Mouse (Mus musculus): ENCODE data around the gene Nat8f2. TPM values are rescaled to one million over a fixed set of nuclear protein-coding genes. Genes with fewer than 3 reads are reported as not detected.
"Not testable (repeated sequence)": the region's sequence is repeated elsewhere in the genome, so short reads cannot be mapped to it uniquely, and the experiment has no call there.

The Nat8f2 gene
- polyA plus RNA-seq, 1 experiment from 2014 or later: not detected

DNA sequence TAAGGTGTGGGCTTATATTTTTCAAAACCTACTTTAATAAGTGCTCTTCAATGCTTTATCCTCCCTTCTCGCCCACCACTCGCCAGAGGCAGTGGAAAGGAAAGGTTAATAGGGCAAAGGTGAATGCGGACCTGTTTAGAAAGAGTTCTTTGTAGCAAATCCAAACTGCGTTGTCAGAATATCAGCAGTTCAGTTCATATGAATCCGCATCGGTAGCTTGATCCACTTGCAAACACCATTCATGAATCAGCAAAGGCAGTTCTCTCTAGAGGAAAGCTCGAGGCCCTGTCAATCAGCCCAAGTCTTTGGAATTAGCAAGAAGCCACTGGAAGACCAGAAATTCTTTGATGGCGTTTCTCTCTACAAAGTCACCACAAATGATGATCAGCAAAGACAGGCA lies 30.3 kb downstream of the Nat8f2 start:
- H3K9me3 ChIP-seq: no peaks in the 10 kb centered on the region
- 84% methylated on average over 8 of the region's 8 CpGs for WGBS
- no peak overlapping the region for H3K9ac ChIP-seq (replicated peaks)
- no peak overlapping the region for H3K27ac ChIP-seq
- no peak for ATAC-seq (ENCODE audit: insufficient number of reproducible peaks, insufficient read depth, low FRiP score, low TSS enrichment, low read depth)
- H3K27me3 ChIP-seq: no peaks in the 10 kb centered on the region
- no peaks in the 10 kb centered on the region for H3K4me1 ChIP-seq (replicated peaks)
- no peak overlapping the region for H3K4me3 ChIP-seq (replicated peaks)
- H3K4me2 ChIP-seq: no peak overlapping the region
- H3K36me3 ChIP-seq: no peaks in the 10 kb centered on the region

DNA sequence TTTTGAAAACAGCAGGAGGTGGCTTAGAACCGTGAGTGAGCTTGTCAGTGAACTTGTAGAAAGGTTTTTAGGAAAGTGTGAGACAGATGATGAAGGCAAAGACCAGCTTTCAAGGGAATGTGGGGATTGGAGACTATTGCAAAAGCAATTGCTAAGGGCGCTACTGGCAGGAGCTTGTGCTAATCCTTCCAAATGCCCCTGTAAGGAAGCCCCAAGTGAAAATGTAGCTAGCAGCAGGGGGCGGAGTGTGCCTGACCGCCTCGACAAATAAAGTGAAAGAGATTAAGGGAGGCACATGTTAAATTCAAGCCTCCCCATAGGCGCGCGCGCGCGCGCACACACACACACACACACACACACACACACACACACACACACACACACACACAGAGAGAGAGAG lies 31.7 kb downstream of the Nat8f2 start:
- not testable (repeated sequence) for H3K36me3 ChIP-seq; ATAC-seq (ENCODE audit: insufficient number of reproducible peaks, insufficient read depth, low FRiP score, low TSS enrichment, low read depth); H3K9me3 ChIP-seq; H3K4me3 ChIP-seq (replicated peaks); H3K27ac ChIP-seq; H3K4me1 ChIP-seq (replicated peaks); H3K27me3 ChIP-seq; H3K9ac ChIP-seq (replicated peaks)
- H3K4me2 ChIP-seq: peak overlapping the region; percentile 27; the same call in 1 of the 2 replicates
- WGBS: 32% methylated on average over 12 of the region's 12 CpGs

DNA sequence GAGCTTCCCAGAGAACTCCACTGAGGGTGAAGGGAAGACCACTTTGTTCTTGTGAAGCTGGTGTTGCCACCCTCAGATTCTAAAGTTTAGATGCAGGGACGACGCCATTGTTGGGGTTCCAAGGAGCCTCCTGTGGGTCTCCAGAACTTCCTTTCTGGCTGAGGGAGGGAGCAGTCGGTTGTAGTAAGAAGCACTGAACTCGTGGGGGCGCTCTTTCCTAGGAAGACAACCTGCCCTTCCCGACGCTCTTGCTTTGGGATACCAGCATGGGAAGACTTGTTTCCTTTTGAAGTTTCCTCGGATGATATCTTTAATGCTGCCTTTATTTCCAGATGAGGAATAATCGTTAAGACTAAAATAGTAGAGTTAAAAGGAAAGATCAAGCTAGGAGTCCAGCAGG lies 32.1 kb downstream of the Nat8f2 start:
- H3K4me2 ChIP-seq; H3K4me3 ChIP-seq (replicated peaks); H3K4me1 ChIP-seq (replicated peaks); H3K9me3 ChIP-seq; H3K36me3 ChIP-seq; H3K27me3 ChIP-seq; H3K27ac ChIP-seq; H3K9ac ChIP-seq (replicated peaks); ATAC-seq (ENCODE audit: insufficient number of reproducible peaks, insufficient read depth, low FRiP score, low TSS enrichment, low read depth): not testable (repeated sequence)
- WGBS: 24% methylated on average over 9 of the region's 9 CpGs

DNA sequence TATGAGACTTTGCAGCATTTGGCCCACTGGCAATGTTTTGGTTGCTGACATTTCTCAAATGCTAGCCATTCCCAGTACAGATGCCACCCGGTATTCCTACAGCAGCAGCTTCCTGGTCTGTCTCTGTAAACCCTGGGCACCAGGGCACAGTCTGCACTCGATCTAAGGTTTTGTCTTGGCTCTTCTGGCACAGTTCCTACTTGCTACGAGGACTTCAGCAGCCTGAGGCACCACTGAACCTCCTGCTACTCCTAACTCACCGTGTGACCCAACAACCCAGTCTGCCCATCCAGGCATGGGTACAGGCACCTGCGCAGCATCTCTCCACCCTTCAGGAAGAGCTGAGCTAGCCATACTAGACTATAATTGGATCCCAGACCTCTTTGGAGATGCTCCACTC lies 32.9 kb downstream of the Nat8f2 start:
- WGBS: 85% methylated on average over 5 of the region's 5 CpGs
- not testable (repeated sequence) for ATAC-seq (ENCODE audit: insufficient number of reproducible peaks, insufficient read depth, low FRiP score, low TSS enrichment, low read depth); H3K9ac ChIP-seq (replicated peaks); H3K4me1 ChIP-seq (replicated peaks); H3K27ac ChIP-seq; H3K4me3 ChIP-seq (replicated peaks); H3K4me2 ChIP-seq; H3K27me3 ChIP-seq; H3K36me3 ChIP-seq; H3K9me3 ChIP-seq

DNA sequence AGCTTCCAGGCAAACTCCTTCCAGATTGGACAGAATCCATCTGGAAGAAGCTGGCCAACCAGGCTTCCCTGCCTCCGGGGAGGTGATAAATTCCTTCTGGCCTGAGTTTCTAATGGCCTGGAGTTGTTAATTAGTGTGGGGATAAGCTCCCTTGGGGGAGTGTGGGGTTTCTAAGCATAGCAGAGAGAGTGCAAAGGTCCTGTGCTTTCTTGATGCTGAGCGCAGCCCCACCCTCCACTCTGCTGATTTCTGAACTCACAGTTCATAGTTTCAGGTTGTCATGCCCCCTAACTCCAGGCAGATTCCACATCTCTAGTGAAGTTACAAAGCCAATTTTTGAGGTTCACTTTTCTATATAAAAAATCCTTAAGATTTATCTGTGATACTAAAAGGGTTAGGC lies 33.9 kb downstream of the Nat8f2 start:
- H3K36me3 ChIP-seq; H3K4me1 ChIP-seq (replicated peaks); ATAC-seq (ENCODE audit: insufficient number of reproducible peaks, insufficient read depth, low FRiP score, low TSS enrichment, low read depth); H3K9ac ChIP-seq (replicated peaks); H3K4me2 ChIP-seq; H3K27ac ChIP-seq; H3K4me3 ChIP-seq (replicated peaks); H3K9me3 ChIP-seq; H3K27me3 ChIP-seq: not testable (repeated sequence)
- 71% methylated on average over 1 of the region's 2 CpGs for WGBS

DNA sequence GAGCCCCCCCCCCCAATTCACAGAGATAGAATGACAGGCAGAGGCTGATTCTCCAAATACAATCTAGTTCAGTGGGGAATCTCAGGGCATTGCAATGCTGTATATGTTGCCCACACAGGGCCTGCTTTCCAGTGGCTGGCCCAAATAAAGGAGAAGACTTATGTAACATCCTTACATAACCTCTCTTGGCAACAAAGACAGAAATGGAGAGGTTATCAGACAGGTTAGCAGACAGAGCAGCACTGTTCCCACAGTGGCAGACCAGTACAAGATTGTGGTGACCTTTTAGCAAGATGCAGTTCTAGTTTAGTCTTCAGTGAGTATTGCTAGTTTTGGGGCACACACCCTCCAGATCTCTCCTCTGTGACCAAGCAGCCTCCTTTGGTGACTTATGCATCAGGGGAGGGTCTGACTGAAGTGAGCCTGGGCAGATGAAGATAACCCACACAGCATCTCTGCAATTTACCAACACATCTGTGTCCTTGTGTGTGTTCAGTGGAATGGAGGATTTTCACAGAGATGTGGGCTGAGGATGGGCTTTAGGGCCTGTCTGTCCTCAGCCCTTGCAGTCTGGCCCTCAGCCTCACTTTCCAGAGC lies 34.4 kb downstream of the Nat8f2 start:
- not testable (repeated sequence) for H3K9ac ChIP-seq (replicated peaks); H3K4me1 ChIP-seq (replicated peaks); H3K4me3 ChIP-seq (replicated peaks); H3K27me3 ChIP-seq; H3K36me3 ChIP-seq; H3K4me2 ChIP-seq; H3K27ac ChIP-seq; ATAC-seq (ENCODE audit: insufficient number of reproducible peaks, insufficient read depth, low FRiP score, low TSS enrichment, low read depth); H3K9me3 ChIP-seq

DNA sequence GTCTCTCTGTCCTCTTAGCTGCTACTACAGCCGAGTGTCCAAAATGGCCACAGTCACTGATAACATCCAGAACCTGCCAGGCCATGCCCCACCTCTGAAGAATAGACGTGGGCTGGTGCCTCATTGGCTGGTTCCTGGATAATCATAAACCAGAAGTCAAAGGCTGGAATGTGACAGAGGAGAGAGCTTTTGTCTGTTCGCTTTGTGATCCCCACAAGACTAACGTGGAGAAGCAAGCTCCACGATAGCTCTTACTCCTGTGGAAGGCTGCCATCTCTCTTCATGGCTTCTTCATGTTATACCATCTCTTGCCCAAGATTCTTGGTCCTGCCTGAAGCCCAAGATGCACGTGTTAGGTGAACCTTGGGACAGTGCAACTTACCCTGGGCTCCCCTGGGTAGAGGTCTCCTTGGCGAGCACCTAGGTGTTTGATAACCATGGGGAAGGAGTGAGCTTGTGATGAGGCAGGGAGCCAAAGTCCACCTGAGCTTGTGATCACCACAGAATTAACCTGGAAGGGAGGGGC lies 37.1 kb downstream of the Nat8f2 start, which contains the start of gene Nat8:
TSS of gene Nat8 (minus strand) at position 287 of the 526 bp plus-strand sequence.
- H3K27ac ChIP-seq: no peak within 1 kb of the TSS
- H3K4me3 ChIP-seq (replicated peaks): no peak within 1 kb of the TSS
- ATAC-seq (ENCODE audit: insufficient number of reproducible peaks, insufficient read depth, low FRiP score, low TSS enrichment, low read depth): no peak
- no peak within 1 kb of the TSS for H3K9ac ChIP-seq (replicated peaks)
- H3K9me3 ChIP-seq: no peaks in the 10 kb centered on the region
- H3K4me1 ChIP-seq (replicated peaks): peaks cover 5% of the 10 kb centered on the region; the same call in 1 of the 2 replicates
- H3K4me2 ChIP-seq: no peak within 1 kb of the TSS
- no peaks in the 10 kb centered on the region for H3K36me3 ChIP-seq
- 81% methylated on average over 7 of the region's 7 CpGs for WGBS
- no peaks in the 10 kb centered on the region for H3K27me3 ChIP-seq

DNA sequence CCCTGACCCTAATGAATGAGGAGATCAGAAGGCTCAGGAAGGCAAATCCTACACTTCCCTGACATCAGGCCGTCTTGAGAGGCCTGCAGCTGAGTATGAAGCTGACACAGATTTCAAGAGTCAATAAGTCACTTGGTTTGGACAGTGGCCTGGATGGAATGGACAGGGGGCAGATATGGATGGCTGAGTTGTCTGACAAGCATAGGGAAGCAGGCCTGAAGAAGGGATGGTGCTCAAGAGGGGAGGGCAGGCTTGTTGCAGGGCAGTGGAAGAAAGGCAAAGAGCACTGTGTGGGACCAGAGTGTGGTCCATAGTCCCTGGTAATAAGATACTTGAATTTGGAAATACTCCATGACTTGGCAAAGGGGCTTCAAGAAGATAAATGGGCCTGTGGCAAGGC lies 39.5 kb downstream of the Nat8f2 start:
- H3K9ac ChIP-seq (replicated peaks): no peak overlapping the region
- no peak overlapping the region for H3K4me2 ChIP-seq
- no peak overlapping the region for H3K4me3 ChIP-seq (replicated peaks)
- H3K27me3 ChIP-seq: no peaks in the 10 kb centered on the region
- H3K4me1 ChIP-seq (replicated peaks): peaks cover 5% of the 10 kb centered on the region; the same call in 1 of the 2 replicates
- H3K9me3 ChIP-seq: no peaks in the 10 kb centered on the region
- no peak for ATAC-seq (ENCODE audit: insufficient number of reproducible peaks, insufficient read depth, low FRiP score, low TSS enrichment, low read depth)
- WGBS: 49% methylated on average over 1 of the region's 1 CpGs
- no peaks in the 10 kb centered on the region for H3K36me3 ChIP-seq
- H3K27ac ChIP-seq: no peak overlapping the region

DNA sequence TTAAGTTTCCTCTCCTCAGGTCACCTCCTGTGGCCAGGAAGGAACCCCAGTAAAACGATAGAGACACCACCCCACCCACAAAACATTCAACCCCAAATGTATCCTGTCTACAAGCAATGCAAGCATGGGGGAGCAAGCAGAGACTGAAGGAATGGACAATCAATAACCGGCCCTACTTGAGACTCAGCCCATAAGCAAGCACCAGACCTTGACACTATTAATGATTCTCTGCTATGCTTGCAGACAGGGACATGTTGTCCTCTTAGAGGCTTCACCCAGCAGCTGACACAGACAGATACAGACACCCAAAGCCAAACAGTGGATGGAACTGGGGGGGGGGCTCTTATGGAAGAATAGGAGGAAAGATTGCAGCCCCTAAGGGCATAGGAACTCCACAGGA lies 43.1 kb downstream of the Nat8f2 start:
- Histone ChIP-seq H3K36me3 (no peaks in the 10 kb centered on the region), H3K9me3 (no peaks in the 10 kb centered on the region), H3K27ac (no peak overlapping the region), H3K4me1 (replicated peaks) (no peaks in the 10 kb centered on the region), H3K9ac (replicated peaks) (no peak overlapping the region), H3K27me3 (no peaks in the 10 kb centered on the region), H3K4me3 (replicated peaks) (no peak overlapping the region), H3K4me2 (no peak overlapping the region)
- WGBS: 84% methylated on average over 2 of the region's 2 CpGs
- ATAC-seq (ENCODE audit: insufficient number of reproducible peaks, insufficient read depth, low FRiP score, low TSS enrichment, low read depth): no peak

DNA sequence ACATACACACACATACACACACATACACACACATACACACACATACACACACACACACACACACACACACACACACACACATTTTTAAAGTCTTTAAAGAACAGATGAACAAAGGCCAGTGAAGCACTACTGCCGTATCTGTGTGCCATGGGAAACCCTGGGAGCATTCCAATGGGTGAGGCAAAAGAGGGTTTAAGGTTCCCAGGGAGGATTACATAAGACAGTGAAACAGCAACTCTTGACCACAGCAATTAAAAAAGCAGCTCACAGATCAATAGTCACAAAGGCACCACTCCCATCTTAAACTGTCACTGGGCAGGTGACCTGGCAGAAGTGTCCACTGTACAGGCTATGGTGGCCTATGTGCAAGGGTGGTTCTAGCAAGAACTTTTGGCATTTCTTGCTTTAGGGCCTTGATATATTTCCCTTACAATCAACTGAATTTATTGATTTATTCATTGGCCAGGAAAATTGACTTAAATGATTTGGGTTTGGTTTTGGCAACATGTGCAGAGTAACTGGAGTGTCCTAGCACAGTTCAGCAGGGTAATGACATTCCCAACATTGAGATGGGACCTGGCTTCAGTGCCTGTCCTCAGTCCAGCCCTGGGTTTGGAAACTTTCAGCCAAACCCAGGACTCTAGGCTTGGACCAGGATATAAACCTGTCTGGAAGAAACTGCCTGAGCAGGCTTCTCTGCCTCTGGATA lies 45.4 kb downstream of the Nat8f2 start:
- Histone ChIP-seq H3K4me2 (no peak overlapping the region), H3K9me3 (no peaks in the 10 kb centered on the region), H3K27me3 (no peaks in the 10 kb centered on the region), H3K4me1 (replicated peaks) (no peaks in the 10 kb centered on the region), H3K36me3 (no peaks in the 10 kb centered on the region), H3K9ac (replicated peaks) (no peak overlapping the region), H3K4me3 (replicated peaks) (no peak overlapping the region), H3K27ac (no peak overlapping the region)
- 90% methylated on average over 1 of the region's 1 CpGs for WGBS
- no peak for ATAC-seq (ENCODE audit: insufficient number of reproducible peaks, insufficient read depth, low FRiP score, low TSS enrichment, low read depth)

DNA sequence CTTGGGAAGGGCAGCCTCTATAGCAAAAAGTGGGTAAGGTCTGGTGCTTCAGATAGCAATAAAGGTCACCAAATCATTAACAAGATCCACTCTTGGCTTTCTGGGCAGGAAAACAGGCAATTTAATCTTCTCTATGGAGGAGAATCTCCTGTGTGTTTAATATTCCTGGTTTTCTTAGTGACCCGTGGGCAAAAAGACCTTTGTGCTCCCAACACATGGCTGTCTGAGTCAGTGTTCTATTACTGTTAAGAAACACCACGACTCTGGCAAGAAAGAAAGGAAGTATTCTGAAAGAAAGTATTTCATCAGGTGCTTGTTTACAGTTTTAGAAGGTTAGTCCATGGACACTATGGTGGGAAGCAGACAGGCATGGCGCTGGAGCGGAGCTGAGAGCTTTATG lies 46.7 kb downstream of the Nat8f2 start:
- no peaks in the 10 kb centered on the region for H3K4me1 ChIP-seq (replicated peaks)
- no peaks in the 10 kb centered on the region for H3K9me3 ChIP-seq
- H3K36me3 ChIP-seq: no peaks in the 10 kb centered on the region
- no peak for ATAC-seq (ENCODE audit: insufficient number of reproducible peaks, insufficient read depth, low FRiP score, low TSS enrichment, low read depth)
- H3K9ac ChIP-seq (replicated peaks): no peak overlapping the region
- no peak overlapping the region for H3K4me2 ChIP-seq
- no peak overlapping the region for H3K4me3 ChIP-seq (replicated peaks)
- H3K27me3 ChIP-seq: no peaks in the 10 kb centered on the region
- no peak overlapping the region for H3K27ac ChIP-seq
- WGBS: 87% methylated on average over 4 of the region's 4 CpGs

DNA sequence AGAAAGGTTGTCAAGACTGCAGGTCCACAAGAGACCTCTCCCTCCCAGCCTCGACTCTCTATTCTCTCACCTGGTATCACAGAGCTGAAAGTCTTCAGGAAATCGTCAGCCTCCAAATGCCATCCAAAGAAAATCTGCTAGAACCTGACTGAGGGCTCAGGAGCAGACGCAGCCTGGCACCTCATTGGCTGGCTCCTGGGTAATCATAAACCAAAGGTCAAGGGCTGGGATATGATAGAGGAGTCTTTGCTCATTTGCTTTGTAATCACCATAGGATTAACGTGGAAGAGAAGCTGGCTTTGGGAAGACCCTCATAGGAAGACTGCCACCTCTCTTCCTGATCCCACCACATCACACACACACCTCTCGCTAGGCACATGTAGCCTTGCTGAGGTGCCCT lies 48.1 kb downstream of the Nat8f2 start, which contains the start of the genes Nat8f6 and Nat8f5:
TSS of gene Nat8f6 (minus strand) at position 118 of the 400 bp plus-strand sequence.
TSS of gene Nat8f5 (minus strand) at position 136 of the 400 bp plus-strand sequence.
- Histone ChIP-seq H3K27me3 (no peaks in the 10 kb centered on the region), H3K27ac (no peak within 1 kb of the TSS), H3K4me3 (replicated peaks) (no peak within 1 kb of the TSS), H3K9ac (replicated peaks) (no peak within 1 kb of the TSS), H3K9me3 (no peaks in the 10 kb centered on the region), H3K36me3 (no peaks in the 10 kb centered on the region), H3K4me1 (replicated peaks) (no peaks in the 10 kb centered on the region), H3K4me2 (no peak within 1 kb of the TSS)
- 86% methylated on average over 5 of the region's 5 CpGs for WGBS
- ATAC-seq (ENCODE audit: insufficient number of reproducible peaks, insufficient read depth, low FRiP score, low TSS enrichment, low read depth): no peak

Data from limb, embryonic 12.5 days (tissue).